Mouse (Mus musculus) Muller cell, postnatal 12 days (primary cell): ENCODE measurements around the gene Ubash3b.

ENCODE experiments used
- DNase-seq: peaks from one replicate; pipeline ENCODE4 v3.0.0-alpha.2; 2015; ENCODE audit errors: inconsistent ontology term

The Ubash3b gene

DNA sequence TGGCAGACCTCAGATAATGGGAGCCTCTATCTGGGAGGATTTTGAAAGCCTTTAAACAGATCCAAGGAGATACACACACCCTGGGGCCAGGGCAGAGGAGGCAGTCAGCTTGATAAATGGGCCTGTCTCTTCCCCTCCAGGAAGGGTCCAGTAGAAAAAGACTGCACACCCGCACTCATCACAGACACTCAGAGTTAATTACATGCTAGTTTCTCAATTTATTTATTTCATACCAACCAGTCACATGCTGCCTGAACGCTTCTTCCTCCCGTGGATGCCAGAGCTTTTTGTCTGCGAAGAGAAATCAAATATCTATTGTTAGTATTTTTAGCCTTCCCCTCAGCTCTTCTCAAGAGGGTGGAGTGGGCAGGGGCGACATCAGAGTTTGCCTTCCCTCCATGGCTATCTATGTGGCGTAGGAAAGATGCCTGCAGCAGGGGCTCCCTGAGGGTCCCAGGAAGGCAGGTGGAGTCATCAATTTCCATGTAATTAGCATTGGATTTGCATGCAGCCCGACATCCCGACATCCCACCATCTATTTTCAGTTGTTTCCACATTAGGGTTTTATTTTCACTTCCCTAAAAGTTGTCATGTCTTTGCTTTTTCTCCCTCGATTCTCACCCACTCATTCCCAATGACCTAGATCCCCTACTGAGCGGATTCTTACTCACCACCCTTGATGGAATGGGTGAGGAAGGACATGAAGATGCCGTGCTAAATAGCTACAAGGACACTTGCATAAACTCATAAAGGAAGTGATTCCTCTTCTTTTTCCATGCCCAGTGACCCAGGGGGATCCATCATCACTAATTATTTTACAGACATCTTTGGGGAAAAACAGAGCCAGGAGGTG is 110.2 kb downstream of the Ubash3b start:
- no peak for DNase-seq

DNA sequence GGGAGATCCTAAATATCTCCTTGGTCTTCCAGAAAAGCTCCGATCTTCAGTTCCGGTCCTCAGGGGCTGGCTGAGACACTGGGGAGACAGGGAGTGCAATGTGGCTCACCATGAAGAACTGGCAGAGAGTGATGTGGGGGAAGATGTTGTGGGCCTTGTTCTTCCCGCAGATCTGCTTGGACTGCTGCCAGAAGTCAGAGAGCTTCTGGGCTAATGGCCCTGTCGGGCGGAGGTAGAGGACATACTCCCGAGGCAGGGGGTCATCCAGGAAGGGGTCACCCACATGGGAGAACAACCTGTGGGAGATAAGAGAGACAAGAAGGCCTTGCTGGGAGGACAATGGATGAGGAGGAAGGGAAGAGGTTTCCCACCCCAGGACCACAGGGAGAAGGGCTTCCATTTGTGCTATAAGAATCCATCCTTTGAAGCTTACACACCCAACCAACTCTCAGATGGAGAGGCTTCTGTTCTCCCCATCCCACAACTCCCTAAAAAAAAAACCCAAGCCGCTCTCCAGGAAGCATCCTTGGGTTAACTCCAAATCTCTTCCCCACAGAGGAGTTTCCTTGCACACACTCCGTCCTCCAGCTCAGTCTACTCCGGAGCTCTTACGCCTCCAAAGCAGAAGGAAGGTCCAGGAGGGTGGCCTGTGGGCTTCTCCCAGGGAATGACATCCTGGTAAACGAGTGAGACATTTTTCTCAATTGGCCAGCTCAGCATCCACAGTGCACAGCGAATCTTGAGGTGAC is 111.0 kb downstream of the Ubash3b start:
- DNase-seq, result no peak

DNA sequence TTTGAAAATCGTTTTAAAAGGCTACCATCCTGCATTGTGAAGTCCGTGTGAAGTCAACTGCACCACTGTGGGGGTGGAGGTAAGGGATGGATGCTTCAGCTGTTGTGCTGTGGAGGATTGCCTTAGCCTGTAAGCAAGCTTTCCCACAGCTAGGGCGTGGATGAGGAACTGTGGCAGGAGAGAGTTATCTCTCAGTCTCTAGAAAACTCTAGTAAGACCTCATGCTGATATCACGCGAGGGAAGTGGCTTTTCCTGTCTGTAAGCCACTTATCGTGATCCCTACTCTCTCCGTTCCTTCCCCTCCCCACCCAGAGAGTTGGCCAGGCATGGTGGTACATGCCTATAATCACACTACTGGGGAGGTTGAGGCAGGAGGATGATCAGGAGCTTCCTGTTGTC is 112.2 kb downstream of the Ubash3b start:
- DNase-seq, result no peak

DNA sequence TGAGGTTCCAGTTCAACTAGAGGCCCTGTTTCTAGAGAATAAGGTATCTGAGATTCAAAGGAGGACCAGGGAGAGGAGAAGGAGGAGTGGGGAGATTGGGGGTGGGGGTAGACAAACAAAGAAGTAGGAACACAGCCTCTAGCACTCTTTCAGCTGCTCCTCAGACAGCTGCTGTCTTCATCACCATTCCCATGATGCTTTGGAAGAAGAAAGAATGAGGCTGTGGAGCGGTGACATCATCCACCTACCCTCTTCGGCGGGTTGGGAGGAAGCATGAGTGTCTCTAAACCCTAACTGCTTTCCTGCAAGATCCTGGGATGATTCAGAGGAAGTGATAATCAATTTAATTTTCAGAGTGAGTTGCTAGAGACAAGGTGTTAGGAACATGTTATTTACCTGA is 112.7 kb downstream of the Ubash3b start:
- no peak for DNase-seq

DNA sequence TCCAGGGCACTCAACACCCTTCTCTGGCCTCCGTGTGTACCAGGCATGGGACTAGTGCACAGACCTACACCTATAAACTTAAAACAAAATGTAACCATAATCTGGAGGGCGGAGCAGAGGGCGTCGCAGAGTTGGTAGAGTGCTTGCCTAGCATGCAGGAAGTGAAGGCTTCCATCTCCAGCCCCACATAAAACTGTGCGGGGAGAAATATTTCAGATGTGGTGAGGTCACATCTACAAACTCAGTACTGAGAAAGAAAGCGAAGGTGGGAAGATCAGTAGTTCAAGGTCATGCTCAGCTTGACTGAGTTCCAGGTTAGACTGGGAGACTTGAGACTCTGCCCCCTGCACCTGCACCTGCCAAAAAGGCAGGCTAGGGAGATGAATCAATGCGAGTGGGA is 113.3 kb downstream of the Ubash3b start:
- DNase-seq, result no peak

DNA sequence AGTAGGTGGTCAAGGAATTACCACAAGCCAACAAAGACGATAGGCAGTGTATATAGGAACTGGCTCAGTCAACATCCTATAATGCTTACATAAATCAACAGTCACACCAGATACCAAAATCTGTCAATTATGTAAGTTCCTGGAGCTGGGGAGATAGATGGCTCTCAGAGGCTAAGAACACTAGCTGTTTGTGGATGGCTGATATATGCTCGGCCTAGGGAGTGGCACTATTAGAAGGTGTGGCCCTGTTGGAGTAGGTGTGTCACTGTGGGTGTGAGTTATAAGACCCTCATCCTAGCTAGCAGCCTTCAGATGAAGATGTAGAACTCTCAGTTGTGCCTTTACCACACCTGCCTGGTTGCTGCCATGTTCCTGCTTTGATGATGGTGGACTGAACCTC is 113.8 kb downstream of the Ubash3b start:
- DNase-seq, result no peak

DNA sequence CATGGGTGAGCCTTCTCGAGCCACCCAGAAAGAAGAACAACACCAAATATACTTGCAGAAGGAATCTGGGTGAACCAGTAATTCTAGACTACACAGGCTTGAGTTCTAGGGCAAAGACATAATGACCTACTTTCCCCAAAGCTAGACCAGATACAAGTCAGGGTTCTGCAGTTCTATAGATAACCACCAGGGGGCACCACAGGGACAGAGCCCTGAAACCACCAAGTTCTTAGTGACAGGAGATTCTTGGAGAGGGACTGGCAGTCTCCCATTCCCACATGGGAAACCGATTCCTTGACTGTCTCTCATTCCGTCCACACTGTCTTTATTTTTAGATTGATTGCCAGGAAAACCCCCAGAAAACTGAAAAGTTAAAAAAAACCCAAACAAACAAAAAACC is 116.9 kb downstream of the Ubash3b start:
- DNase-seq, result peak; percentile 75

DNA sequence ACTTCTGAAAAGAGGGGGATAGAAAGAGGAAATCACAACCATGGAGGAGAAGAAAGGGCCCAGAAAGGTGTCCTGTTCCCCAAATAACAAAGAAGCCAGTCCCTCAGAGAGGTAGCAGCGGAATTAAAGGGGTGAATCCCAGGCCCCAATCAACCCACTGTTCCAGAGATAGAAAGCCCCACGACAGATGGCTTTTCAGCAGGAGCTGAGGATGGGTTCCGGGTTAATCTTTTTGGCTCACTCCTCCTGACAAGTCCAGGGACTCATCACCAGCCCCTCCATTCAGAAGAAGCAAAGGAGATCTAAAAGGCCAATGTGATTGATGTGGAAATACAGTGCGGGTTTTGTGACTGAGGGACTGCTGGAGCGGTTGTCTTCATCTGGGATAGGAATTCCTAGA is 117.9 kb downstream of the Ubash3b start:
- DNase-seq, result no peak

DNA sequence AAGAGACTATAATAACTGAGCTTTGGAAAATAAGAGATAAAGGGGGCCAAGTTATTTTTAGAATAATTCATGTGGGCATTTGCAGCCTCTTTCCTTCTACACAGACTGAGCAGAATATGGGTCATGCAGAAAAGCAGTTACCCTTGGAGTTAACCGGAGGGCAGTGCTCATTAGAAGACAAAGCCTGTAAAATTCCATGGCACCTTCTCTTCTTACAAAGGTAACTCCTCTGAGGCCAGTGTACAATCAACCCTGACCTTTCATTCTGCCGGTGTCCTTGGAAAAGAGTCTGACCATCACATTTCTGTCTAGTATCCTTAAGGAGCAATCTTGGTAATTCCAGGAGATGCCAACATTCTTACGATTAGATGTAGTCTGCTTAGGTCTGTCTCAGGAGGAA is 120.1 kb downstream of the Ubash3b start:
- no peak for DNase-seq

DNA sequence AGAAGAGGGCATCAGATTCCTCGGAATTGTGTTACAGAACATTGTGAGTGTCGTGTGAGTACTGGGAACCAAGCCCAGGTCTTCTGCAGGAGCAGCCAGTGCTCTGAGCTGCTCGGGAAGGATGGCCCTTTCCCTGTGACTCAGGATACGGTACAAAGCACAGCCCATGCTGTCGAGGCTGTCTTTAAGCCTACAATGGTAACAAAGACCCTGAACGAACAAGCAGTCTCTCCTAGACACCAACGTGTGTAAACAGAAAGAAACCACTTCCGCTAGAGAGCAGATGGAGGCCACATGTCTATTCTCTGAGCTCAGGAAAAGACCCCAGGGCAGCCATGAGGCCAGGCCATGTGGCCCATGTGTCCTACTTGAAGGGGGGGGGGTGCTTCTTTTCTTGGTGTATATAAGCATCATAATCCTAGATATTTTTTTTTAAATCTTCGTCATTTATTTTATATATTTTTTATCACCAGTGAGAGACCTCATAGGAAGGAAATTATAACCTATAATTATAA is 123.3 kb downstream of the Ubash3b start:
- DNase-seq, result no peak

DNA sequence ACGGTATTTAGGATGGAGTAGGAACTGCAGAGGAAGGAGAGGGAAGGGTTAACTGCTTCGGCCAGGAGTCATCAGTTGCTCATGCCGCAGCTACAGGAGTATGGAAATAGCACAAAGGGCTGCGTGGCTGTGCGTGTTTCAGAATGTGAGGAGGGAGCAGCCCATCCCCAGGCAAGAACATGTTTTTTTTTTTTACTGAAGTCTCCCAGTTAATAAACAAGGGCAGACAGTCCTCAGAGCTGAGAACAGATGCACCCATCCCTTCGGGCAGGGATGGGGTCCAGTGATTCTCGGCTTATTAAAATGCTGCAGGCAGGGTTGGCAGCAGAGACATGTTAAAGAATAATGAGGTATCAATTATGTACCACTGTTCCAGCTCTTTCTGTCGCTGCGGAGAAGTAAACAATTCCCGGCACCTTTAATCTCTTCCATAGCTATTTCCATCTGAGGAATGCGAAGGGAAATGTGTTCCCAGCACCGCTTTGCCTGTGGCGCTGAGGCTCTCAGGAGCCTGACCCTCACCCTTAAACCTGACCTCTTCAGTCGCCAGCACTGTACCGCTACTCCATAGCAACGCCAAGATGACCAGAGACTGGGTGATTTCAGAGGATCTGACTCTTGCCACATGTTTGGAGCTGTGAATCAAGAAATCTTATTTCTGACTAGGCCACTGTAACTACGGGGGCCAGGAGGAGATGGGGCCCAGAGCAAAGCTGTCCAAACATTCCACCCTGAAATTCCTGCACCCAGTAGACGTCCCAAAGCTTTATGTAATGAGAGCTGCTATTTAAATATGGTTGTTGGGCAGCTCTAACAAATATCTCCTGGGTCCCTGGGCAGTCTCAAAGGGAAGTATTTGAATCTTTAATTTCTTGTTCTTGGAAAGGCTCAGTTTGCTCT is 129.7 kb downstream of the Ubash3b start:
- no peak for DNase-seq

DNA sequence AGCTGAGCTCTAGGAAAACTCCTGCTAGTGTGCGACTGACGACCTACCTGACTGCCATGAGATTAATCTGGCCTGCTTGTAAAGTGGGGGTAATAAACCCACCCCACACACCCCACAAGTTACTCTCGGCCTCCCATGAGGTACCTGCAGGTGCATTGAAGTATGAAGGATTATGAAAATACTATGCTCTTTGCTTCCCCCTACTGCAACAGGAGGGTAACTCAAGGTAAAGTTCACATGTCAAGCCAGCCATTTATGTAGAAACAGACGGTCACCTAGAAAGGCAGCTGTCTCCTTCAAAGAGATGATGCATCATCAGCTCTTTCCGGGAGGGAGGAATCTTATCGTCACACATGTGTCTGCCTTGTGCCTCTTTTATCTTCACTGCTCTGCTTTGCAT is 131.7 kb downstream of the Ubash3b start:
- DNase-seq, result no peak

DNA sequence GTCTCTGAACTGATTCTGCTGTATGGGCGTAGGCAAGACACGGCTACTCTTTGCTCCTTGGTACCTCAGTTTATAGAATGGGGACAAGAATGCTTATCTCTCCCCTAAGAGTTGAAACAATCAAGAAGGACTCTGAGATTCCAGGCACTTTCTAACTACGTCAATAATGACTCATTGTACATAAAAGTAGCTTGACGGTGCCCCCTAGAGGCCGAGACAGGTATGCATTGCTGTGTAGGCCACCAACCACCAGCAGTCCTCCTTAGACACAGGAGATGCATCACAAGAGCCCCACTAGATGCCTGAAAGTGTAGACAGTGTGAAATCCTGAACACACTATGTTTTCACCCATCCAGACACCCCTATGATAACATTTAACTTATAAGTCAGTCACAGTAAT is 133.0 kb downstream of the Ubash3b start:
- no peak for DNase-seq

DNA sequence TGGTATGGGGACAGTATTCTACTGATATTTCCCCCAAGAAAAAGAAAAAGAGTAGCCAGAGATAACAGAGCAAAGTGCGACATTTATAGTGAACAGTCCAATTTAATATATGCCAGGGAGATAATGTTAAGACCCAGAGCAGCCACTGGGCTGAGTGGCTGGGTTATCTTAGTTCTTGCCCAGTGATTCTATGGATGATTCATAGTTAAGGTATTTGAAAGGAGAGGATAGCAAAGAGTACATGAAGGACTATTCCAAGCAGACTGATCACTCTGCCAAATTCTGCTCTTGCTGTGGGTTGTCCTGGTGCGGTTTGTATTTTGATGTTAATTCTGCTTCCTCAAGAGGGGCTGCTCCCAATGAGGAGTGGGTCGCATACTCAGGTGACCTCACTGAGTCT is 139.8 kb downstream of the Ubash3b start:
- DNase-seq, result peak; percentile 35

DNA sequence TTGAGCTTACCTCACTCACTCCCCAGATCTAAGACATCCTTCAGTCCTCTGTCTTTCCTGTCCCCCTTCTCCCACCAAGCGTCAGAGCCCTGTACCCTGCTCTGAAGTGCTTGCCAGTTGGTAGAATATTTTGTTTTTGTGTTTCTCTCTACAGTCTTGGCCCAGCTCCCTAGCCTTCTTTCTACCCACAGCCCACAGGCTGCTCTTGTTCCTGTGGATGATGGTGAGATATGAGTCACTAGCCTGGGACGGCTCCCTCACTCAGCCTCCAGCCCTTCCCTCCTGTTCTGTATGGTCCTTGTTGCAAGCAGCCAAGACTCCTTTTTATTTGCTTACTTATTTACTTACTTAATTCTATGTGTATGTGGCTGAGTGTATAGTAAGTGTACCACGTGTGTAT is 141.0 kb downstream of the Ubash3b start:
- DNase-seq, result peak; percentile 66

DNA sequence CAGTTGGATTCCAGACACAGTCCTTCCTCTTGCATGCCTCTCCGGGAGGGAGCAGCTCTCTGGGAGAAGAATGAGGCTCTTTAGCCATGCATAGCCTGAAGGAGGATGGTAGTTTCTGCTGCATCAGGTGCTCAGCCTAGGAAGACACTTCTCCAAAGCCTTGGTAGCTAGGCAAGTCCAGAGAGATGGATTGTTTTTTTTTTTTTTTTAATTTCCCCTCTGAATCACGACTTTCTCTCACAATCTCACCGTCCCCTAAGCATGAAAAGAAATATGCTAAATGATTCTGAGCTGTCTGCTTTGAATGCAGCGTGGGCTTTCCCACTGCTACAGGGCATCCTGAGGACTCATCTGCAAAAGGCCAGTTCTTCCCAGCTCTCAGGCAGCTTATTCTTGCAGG is 147.0 kb downstream of the Ubash3b start:
- DNase-seq, result no peak

DNA sequence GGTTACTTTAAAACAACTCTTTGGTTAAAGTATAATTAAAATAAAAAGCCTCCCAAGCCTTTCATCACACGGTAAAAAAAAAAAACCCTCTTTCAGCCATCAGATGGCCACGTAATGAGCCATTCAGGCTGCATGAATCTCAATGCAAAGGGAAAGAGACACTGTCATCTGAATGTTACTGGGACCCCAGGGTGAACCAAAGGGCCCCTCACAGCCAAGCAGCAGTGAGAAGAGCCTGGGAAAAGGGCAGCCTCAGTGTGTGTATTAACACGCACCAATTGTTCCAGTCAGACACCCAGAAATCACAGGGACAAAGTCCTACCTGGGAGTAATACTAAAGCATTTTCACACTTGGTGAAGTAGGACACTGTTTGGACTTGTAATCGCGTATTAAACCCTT is 149.0 kb downstream of the Ubash3b start:
- no peak for DNase-seq

DNA sequence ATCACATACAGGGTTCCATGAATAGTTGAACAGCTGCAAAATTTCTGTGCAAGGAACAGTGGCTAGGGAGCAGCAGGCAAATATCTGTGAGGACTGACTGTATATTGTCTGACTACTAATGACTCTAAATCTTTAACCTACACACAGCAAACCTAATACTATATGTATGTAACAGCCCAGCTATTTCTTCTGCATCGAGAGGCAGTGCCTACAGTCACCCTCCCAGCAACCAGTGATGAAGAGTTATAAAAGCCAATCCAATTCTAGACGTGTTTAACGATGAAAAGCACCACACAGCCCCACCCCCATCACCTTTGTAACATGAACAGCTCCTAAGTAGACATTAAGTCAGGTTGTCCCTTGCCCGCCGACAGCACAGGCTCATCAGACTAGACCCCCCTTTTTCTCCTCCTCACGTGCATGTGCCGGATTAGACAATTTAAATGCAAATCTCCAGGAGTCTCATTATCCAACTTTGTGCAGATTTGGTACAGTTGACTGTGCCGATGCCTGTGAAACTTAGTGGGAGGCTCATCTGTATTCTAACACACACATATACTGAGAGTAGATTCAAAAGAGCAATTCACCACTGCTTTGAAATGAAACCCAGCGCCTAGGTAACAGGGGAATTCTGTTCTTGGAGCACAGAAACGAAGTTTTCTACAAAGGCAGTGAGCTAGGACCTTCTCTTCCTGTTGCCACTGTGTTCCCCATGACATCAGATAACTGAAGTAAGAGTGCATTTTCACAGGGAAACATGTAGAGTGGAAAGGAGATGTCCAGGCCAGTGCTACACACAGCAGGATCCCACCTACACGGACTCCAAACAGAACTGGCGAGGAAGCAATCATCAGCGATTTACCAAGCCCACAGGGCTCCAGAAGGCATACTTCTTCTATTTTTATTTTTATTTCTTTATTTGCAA is 149.7 kb downstream of the Ubash3b start:
- no peak for DNase-seq

DNA sequence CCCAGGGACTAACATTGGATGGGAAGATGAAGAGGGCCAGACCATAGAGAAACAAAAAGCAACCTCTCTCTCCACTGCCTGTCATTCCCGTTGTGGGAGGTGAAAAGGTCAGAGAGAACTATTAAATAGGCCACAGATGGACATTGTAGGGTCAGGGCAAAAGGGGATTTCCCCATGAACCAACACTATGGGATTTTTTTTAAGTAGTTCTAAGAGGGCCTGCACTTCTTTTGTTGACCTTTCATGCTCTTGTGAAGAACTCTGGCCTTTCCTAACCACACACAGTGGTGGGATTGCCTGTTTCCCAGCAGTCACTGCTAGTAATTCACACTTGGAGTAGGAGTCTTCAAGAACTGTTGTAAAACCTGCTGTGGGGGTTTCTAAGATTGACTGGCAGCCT is 153.7 kb downstream of the Ubash3b start:
- no peak for DNase-seq

DNA sequence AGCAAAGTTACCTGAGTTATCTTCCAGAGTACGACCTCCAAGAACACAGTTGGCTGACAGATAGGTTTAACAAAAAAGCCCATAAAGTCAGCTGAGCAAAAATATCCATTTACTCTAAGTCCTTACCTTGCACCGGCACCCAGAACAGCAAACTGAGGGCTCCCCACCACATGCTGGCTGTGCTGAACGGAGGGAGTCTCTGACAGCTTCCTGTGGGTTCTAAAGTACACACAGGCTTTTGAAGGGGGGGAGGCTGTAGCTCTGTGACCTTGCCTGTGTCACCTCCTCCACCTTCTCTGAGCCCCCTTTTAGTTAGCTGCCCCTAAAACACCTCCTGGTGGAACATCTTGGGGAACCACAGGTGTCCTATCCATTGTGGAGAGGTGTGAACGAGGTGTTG is 157.1 kb downstream of the Ubash3b start, which contains the start of gene Crtam:
Gene Crtam, minus strand, starts transcription at position 214 of the 400 bp plus-strand sequence.
- DNase-seq, result no peak
